Mouse (Mus musculus) kidney, postnatal 0 days (tissue): ENCODE data around the gene F7. TPM values are rescaled to one million over a fixed set of nuclear protein-coding genes. Genes with fewer than 3 reads are reported as not detected.

Source experiments
- ATAC-seq: fragments of 200-750 bp; cut with Nextera tagmentation; replicated peaks from 2 replicates; pipeline ENCODE4 v1.8.0; 2017; ENCODE audit warnings: low read depth, moderate number of reproducible peaks, moderate TSS enrichment, moderate library complexity; ENCODE audit not compliant: low FRiP score
- DNase-seq: peaks from one replicate; pipeline ENCODE4 v3.0.0-alpha.2; 2016; ENCODE audit warnings: low spot score
- H3K27ac ChIP-seq: fragments of 300-500 bp; sonication (generic); 2 replicates; pipeline ENCODE4 v1.5.1; 2014; ENCODE audit warnings: mild to moderate bottlenecking
- H3K27me3 ChIP-seq: fragments of 300-500 bp; sonication (generic); 2 replicates; pipeline ENCODE4 v1.6.1; 2014; ENCODE audit warnings: low read length, mixed read lengths; ENCODE audit not compliant: insufficient read depth
- H3K36me3 ChIP-seq: fragments of 300-500 bp; sonication (generic); 2 replicates; pipeline ENCODE4 v1.6.1; 2014; ENCODE audit warnings: low read length, mixed read lengths; ENCODE audit not compliant: insufficient read depth
- H3K4me1 ChIP-seq: fragments of 300-500 bp; sonication (generic); replicated peaks from 2 replicates; pipeline ENCODE4 v1.6.1; 2014; ENCODE audit warnings: antibody characterized with exemption, low read length, mixed read lengths; ENCODE audit not compliant: insufficient read depth
- H3K4me2 ChIP-seq: fragments of 300-500 bp; sonication (generic); 2 replicates; pipeline ENCODE4 v1.6.1; 2014; ENCODE audit warnings: mild to moderate bottlenecking, low read length, moderate library complexity, mixed read lengths
- H3K4me3 ChIP-seq: fragments of 300-500 bp; sonication (generic); replicated peaks from 2 replicates; pipeline ENCODE4 v1.5.1; 2014; ENCODE audit warnings: low read depth, low read length
- H3K9ac ChIP-seq: fragments of 300-500 bp; sonication (generic); 2 replicates; pipeline ENCODE4 v1.6.1; 2014; ENCODE audit warnings: low read depth, low read length
- H3K9me3 ChIP-seq: fragments of 300-500 bp; sonication (generic); replicated peaks from 2 replicates; pipeline ENCODE4 v1.6.1; 2016; ENCODE audit warnings: low read length, inconsistent platforms, mixed read lengths
- CTCF ChIP-seq: IDR thresholded peaks from 2 replicates; pipeline ENCODE4 v1.5.1; 2016; ENCODE audit warnings: antibody characterized with exemption, low read depth, mild to moderate bottlenecking, moderate library complexity
- WGBS: fragments of 180-500 bp; shearing (Covaris S2); extraction: QIAGEN DNeasy Blood & Tissue Kit; methylation state at CpG from one replicate; pipeline ENCODE4 v1.1.7; 2014; 5-methylcytosine and 5-hydroxymethylcytosine counted together
- polyA plus RNA-seq: library from polyadenylated mRNA; unstranded; fragments of >200 nt; fragmentation: Nextera tagmentation; extraction: Ambion mirVana; gene quantifications from 2 replicates; pipeline ENCODE4 v1.2.1, GENCODE M21; 2015

Gene F7
- polyA plus RNA-seq, 1 experiment from 2014 or later, result 0.05 TPM

DNA sequence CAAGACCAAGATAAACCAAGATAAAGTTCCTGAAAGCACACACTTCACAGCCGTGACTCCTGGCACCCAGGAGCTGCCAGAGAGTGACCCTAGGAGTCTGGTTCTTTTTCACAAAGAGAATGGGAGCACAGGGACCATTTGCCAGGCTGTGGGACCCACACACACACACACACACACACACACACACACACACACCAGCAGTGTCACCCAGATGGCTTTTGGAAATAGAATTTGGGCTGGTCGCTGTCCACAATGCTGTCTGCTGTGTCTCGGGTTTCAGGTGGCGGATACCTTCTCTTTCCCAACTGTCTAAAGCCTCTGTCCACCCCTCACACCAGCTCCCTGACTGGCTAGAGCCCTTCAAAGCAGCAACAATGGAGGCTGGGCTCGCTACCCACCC is 31.4 kb upstream of the F7 start:
- no peaks in the 10 kb centered on the region for H3K27me3 ChIP-seq
- DNase-seq (no peak), ATAC-seq (no peak)
- no peak overlapping the region for H3K9ac ChIP-seq
- peaks cover 4% of the 10 kb centered on the region; the same call in 1 of the 2 replicates for H3K36me3 ChIP-seq
- H3K27ac ChIP-seq, result no peak overlapping the region
- no peak for TF ChIP-seq CTCF
- H3K9me3 ChIP-seq, result no peaks in the 10 kb centered on the region
- no peaks in the 10 kb centered on the region for H3K4me1 ChIP-seq
- no peak overlapping the region for H3K4me3 ChIP-seq
- 59% methylated on average over 5 of the region's 5 CpGs for WGBS
- no peak overlapping the region for H3K4me2 ChIP-seq

DNA sequence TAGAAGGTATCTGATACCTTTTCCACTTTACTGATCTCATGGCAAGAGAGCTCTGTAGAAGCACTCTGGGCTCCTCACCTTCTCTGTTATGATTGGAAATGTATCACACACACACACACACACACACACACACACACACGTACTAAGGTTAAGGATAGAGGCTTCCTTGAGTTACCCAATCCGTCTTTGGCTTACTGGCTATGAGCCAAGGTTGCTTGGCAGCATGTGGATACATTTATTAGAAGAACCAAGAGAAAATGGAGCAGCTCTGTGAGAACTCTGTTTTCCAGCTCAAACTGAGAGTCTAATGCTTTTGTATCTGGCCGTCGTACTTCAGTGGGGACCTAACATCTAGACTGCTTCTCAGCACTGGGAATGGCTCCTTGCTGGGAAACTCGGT is 30.4 kb upstream of the F7 start:
- H3K4me3 ChIP-seq, result no peak overlapping the region
- no peak for ATAC-seq
- 49% methylated on average over 5 of the region's 5 CpGs for WGBS

DNA sequence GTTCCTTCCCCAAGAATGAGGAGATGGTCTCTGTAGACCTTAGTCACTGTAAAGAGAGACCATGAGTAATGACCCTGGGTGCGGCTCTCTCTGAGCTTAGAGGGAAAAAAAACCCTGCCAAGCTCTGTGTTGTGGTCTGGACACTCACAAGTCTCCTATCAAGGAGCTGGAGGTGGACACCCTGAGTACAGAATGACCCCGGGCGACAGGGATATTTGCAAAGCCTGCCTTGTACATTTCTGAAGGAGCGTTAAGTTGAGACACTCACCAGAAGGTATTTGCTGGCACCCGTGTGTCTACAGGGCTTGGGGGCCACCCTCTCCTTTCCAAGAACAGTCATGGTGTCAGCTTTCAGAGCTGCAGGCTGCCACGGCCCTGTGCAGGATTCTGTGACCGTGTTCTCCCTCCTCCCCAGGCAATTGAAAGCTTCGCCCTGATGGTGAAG is 29.0 kb upstream of the F7 start:
- Histone ChIP-seq H3K4me1 (no peaks in the 10 kb centered on the region), H3K36me3 (peaks cover 18% of the 10 kb centered on the region; the same call in 1 of the 2 replicates), H3K4me3 (no peak overlapping the region), H3K27ac (no peak overlapping the region), H3K9me3 (no peaks in the 10 kb centered on the region), H3K9ac (no peak overlapping the region), H3K4me2 (no peak overlapping the region), H3K27me3 (no peaks in the 10 kb centered on the region)
- WGBS, result 19% methylated on average over 8 of the region's 8 CpGs
- ATAC-seq, result peak; percentile 49
- no peak for TF ChIP-seq CTCF
- DNase-seq, result peak; percentile 73

More for the DNA sequence above, 30.4 kb upstream of the F7 start:
- Histone ChIP-seq H3K4me1 (no peaks in the 10 kb centered on the region), H3K36me3 (peaks cover 8% of the 10 kb centered on the region; the same call in 1 of the 2 replicates), H3K9ac (no peak overlapping the region), H3K4me2 (no peak overlapping the region), H3K9me3 (no peaks in the 10 kb centered on the region), H3K27ac (no peak overlapping the region), H3K27me3 (no peaks in the 10 kb centered on the region)
- TF ChIP-seq CTCF, result no peak
- DNase-seq, result peak; percentile 10

DNA sequence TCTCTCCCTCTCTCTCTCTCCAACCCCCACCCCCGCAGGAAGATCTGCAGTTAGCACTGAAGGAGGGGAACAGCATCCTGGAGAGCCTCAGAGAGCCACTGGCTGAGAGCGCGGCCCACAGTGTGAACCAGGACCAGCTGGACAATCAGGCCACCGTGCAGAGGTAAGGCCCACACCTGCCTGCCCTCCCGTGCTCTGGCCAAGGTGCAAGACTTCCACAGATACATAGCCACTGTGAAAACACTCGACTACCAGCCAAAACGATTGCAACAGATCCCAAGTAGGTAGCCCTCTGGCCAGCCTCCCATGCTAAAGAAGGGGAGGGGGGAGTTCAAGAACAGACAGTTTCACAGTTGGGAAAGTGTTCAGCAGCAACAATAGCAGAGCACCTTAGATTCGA is 27.5 kb upstream of the F7 start:
- Histone ChIP-seq H3K4me1 (no peaks in the 10 kb centered on the region), H3K9me3 (no peaks in the 10 kb centered on the region), H3K4me2 (no peak overlapping the region), H3K9ac (0 out of 2 replicates have a peak overlapping the region, but pooled peaks have one; percentile 13), H3K36me3 (peaks cover 20% of the 10 kb centered on the region), H3K4me3 (no peak overlapping the region), H3K27ac (no peak overlapping the region), H3K27me3 (no peaks in the 10 kb centered on the region)
- ATAC-seq (no peak), DNase-seq (no peak)
- WGBS, result 61% methylated on average over 8 of the region's 8 CpGs
- TF ChIP-seq CTCF, result no peak

DNA sequence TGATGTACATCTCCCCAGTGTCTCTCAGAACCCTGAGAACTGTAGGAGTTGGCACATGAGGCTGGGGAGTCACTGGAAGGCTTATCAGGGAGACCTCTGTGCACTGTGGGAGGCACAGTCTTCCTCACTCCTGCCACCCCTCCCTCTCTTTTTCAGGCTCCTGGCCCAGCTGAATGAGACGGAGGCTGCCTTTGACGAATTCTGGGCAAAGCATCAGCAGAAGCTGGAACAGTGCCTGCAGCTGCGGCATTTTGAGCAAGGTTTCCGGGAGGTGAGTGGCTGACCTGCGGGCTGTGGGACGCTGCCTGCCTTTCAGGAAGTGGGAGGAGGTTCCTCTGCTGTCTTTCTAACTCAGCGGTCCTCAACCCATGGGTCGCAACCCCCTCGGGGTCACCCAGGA is 26.0 kb upstream of the F7 start:
- Histone ChIP-seq H3K4me3 (no peak overlapping the region), H3K9ac (no peak overlapping the region), H3K4me2 (no peak overlapping the region), H3K4me1 (no peaks in the 10 kb centered on the region), H3K27me3 (no peaks in the 10 kb centered on the region), H3K36me3 (peaks cover 22% of the 10 kb centered on the region), H3K27ac (no peak overlapping the region), H3K9me3 (no peaks in the 10 kb centered on the region)
- ATAC-seq (no peak), DNase-seq (no peak)
- 53% methylated on average over 9 of the region's 9 CpGs for WGBS
- TF ChIP-seq CTCF, result no peak

DNA sequence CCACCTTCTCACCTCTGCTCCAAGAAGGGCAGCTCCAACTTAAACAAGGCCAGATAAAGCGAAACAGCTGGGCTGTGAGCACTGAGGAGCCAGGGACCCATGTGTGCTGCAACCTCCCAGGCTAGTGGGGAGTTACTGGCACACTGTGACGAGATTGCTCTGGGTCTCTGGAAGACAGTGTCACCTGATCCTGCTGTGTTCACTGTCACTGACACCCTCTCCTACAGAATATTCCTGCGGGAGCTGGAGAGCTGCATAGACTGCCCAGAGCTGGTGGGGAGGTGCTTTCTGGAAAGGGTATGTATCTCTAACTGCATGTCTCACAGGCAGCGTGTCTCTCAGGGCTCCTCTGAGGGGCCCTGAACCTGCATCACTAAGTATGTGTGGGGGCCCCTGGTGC is 18.4 kb upstream of the F7 start:
- Histone ChIP-seq H3K36me3 (peaks cover 34% of the 10 kb centered on the region), H3K9ac (no peak overlapping the region), H3K4me3 (no peak overlapping the region), H3K27me3 (no peaks in the 10 kb centered on the region), H3K4me1 (no peaks in the 10 kb centered on the region), H3K9me3 (no peaks in the 10 kb centered on the region), H3K4me2 (no peak overlapping the region), H3K27ac (no peak overlapping the region)
- no peak for TF ChIP-seq CTCF
- 51% methylated on average over 4 of the region's 4 CpGs for WGBS
- no peak for ATAC-seq
- DNase-seq, result peak; percentile 31

DNA sequence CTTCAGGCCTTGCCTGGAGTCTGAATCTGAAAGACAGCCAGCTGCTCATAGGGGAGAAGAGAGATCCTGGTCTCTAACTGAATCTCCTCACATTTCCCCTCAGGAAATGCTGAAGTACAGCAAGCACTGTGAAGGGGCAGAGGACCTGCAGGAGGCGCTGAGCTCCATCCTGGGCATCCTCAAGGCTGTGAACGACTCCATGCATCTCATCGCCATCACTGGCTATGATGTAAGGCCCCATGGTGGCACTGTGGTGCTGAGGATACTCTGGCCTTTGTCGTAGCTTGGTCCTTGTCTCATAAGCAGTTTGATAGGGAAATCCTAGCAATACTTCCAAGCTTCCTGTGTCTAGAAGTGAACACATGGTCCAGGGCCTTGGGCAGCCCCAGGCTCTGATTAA is 15.5 kb upstream of the F7 start:
- no peak overlapping the region for H3K27ac ChIP-seq
- H3K4me2 ChIP-seq, result no peak overlapping the region
- no peak overlapping the region for H3K4me3 ChIP-seq
- no peaks in the 10 kb centered on the region for H3K9me3 ChIP-seq
- H3K27me3 ChIP-seq, result no peaks in the 10 kb centered on the region
- no peak overlapping the region for H3K9ac ChIP-seq
- H3K36me3 ChIP-seq, result peaks cover 40% of the 10 kb centered on the region
- peak; percentile 31; the same call in 1 of the 2 replicates for TF ChIP-seq CTCF
- 67% methylated on average over 4 of the region's 4 CpGs for WGBS
- ATAC-seq (no peak), DNase-seq (no peak)
- H3K4me1 ChIP-seq, result no peaks in the 10 kb centered on the region
